Mouse (Mus musculus): Measurements from ENCODE around the gene Smchd1.

Gene Smchd1

DNA sequence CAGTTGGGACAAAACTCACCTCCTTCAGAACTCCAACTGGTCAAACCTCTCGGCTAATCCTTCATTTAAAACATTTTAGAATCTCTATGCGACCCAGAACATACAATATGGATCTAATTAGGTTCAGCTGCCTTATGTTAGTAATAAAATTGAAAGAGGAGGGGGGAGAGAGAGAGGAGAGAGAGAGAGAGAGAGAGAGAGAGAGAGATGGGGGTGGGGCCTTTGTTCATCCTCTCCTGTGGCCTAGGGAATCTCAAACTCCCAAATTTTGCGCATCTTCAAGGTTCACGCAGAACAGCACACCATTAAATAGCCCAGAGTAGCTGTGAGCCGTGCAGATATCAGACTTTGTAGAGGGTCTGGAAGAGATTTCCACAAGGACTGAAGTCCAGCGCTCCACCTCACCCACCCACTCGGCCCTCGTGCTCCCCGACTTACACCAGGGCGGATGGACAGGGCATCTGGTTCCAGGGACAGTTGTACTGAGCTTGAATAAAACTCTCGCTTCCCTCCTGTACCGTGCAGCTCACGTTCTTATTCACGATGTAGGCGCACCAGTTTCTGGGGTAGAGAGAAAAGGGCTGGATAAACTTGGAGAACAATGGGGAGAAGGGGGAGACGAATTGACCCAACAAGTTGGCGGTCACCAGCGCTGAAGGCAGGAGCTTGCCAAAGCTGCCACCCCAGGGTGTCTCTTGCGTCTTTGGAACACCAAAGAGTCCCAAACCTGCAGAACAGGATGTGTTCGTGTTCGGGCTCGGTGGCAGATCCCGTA is 165.2 kb downstream of the Smchd1 start:
- DNase-seq (ENCODE audit: low spot score): no peak

DNA sequence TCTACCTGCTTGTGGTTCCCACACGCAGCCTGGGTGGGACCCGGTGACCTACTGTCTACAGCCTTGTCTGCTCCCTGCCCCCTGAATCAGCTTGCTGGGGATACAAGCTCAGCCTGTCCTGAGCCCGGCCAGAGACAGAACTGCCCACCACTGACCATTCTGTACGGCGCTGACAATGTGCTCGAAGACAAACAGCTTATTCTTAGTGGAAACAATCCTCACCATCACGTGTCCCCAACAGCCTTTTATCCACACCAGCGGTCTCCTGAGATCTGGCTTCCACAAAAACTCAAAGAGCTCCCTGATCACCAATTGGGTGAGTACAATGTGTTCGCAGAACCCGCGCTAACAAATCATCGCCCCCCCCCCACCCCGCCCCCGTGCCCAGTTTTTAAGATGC is 166.0 kb downstream of the Smchd1 start:
- no peak for DNase-seq (ENCODE audit: low spot score)

DNA sequence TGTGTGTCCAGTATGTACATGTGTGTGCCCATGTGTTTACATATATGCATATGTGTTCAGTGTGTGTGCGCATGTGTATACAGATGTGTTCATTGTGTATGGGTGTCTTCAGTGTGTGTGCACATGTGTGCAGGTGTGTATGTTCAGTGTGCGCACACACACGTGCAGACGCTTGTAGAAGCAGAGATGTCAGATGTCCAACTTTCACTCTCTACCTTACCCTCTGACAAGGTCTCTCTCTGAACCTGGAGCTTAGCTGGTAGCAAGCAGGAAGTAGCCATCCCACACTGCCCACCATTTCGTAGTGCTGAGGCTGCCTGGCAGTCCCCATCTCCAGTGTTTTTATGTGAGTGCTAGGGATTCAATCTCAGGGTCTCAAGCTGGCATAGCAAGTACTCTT is 166.8 kb downstream of the Smchd1 start:
- no peak for DNase-seq (ENCODE audit: low spot score)

DNA sequence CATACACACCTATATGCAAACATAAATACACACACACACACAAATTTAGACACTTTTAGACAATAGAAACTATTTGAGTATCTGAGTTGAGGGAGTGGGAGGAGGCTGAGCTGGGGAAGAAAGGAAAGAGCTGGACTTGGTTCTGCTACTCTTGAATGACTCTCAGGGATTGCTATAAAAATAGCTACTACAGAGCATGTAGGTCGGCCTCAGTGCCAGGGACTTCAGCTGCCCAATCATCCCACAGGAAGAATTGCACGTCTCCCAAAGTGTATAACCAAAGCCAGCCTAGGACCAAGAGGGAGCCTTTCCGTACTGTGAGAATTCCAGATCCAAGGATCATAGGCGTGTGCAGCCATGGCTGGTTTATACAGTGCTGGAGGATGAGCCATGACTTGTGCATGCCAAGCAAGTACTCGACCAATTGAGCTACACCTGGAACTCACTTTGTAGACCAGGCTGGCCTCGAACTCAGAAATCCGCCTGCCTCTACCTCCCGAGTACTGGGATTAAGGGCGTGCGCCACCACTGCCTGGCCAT is 167.8 kb downstream of the Smchd1 start:
- no peak for DNase-seq (ENCODE audit: low spot score)

DNA sequence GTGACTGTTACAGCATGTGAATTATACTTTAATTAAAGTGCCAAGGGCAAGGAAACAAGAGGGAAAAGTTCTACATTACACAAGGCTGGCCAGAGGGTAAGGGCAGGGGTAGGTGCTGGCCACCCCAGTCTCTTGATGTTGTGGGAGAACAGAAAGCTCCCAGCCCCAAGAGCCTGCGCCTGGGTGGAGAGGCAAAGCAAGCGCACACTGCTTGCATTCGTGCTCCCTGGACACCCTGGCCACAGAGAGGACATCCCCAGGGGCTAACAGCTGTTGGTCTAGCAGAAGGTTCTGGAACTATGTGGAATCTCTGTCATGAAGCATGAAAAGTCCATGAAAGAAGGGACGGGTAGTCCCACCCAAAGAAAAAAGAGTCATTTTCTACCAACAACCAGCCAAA is 168.4 kb downstream of the Smchd1 start:
- no peak for DNase-seq (ENCODE audit: low spot score)

DNA sequence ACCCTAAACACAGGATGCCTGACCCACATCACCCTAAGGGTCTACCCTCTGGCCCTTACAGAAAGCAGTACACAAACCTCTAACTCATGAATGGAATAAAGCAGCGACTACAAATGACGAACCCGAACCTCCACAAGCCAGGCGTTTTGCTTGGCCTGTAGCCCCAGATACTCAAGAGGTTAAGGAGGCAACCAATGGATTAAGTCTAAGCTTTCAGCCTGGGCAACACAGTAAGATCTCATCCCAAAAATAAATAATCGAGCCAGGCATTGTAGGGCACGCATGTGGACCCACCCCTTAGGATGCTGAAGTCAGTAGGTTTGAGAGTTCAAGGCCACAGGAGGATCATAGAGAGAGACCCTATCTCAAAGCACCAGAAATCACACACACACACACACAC is 169.1 kb downstream of the Smchd1 start:
- DNase-seq (ENCODE audit: low spot score): no peak

DNA sequence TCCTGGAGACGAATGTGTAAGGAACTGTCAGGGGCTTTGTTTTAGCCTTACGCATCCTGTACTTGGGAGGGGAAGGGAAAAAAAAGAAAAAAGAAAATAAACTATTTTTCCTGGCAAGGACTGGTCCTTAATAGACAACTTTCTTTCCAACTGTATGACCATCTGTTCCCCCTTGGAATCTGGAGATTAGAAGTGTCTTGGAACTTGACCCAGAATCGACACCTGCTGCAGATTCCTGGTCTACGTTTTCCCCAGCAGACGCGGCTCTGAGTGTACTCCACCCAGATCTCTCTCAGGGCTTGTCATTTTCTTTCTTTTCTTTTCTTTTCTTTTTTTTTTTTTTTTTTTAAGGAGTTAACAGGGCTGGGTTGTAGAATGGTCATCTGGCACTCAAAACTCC is 171.7 kb downstream of the Smchd1 start:
- no peak for DNase-seq (ENCODE audit: low spot score)

DNA sequence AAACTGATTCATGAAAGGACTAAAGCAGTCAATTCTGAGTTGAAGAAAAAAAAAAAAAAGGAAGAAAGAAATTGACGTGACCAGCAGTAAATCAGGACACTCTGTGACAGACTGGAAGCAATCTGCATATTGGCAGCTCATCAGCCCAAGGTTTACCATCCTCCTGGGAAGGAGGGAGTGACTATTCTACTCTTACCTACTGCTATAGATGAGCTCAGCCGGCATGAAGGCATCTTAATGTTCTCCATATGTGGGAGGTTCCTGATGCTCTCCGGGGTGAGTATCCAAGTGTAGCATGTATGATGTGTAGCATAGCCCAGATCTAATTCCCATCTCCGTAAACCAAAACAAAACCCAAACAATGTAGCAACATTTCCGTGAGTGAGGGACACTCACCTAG is 173.7 kb downstream of the Smchd1 start:
- no peak for DNase-seq (ENCODE audit: low spot score)

DNA sequence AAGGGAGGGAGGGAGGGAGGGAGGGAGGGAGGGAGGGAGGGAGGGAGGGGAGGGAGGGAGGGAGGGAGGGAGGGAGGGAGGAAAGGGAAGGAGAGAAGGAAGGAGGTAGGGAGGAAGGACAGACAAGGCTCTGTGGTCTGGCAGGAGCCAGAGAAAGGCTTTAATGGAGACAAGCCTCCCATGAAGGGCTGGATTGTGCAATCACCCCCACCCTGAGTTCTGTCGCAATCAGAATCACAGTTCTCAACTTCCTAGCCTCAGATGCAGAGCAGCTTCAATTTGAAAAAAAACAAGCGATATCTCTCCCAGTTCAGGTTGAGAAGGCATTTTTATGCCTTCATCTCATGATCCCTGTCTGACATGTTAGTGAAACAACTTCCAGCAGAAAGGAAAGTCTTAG is 174.8 kb downstream of the Smchd1 start:
- no peak for DNase-seq (ENCODE audit: low spot score)

DNA sequence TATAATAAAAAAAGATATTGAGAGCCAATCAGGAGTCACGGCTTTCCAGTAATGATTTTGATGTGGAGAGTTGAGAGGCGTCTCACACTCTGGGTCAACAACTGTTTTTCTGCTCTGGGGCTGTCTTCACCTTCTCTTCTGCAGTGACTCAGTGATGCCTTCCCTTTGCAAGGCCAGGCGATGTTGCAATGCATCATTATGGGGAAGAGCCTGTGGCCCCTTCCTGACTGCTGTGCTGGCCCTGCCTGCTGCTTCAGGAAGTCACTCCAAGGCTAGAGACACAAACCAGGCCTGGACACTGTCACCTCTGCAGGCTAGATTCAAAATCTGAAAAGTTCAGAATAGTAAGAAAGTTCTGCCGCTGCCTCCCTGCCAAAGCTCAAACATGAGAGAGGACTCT is 175.3 kb downstream of the Smchd1 start:
- no peak for DNase-seq (ENCODE audit: low spot score)

DNA sequence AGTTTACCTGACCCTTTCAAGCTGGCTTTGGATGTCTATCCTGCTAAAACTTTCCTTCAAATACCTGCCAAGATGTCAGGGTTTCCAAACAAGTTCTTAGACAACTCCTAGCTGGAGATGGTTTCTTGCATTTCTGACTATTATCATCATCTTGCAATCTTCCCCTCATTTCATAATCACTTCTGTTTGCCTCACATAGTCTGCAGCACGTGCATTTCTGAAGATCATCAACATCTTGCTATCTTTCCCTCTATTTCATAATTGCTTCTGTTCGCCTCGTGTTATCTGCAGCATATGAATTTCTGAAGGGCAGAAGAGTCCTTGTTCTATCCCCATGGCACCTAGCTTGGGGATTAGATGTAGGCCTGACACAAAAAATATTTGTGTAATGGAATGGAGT is 180.6 kb downstream of the Smchd1 start:
- DNase-seq (ENCODE audit: low spot score): no peak
